In the genomic region with DNA sequence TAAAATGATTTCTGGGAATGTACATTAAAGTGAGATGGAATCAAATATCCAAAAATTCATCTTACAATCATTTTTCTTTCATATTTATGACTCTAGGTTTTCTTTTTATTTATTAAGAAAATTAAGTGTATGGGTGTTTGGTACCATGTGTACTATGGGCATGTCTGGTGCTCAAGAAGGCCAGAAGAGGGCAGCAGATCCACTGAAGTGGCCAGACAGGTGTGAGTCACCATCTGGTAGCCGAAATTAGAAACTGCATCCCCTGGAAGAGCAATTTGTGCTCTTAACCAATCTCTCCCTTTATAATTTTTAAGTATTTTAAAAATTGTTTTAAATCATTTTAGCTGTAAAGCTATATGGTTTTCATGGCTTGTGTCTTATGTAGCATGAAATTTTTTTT, we compare ENCODE assay signal across 8 mouse cellular contexts. TPM values are rescaled to one million over a fixed set of nuclear protein-coding genes. Genes with fewer than 3 reads are reported as not detected.
DNase-seq lines count a peak whose midpoint lies in the region; ATAC-seq and TF ChIP-seq lines count a peak whose summit lies in the region.
"Had no signal": no experiment of that assay in that cellular context is flagged by ENCODE, and none has a peak within 500 bp of the region (broad histone marks: within the 10 kb centered on the region; RNA-seq: fewer than 3 reads in every experiment).

No protein-coding gene starts in this region.

- no peaks in the 10 kb centered on the region for H3K79me2 ChIP-seq in MEL (ENCODE audit: control insufficient read depth, insufficient read depth, low read length, poor library complexity)

- no peak overlapping the region for H3K4me2 ChIP-seq in hindbrain, embryonic 11.5 days (replicated peaks; ENCODE audit: low read depth, low read length)
- no peak overlapping the region for H3K4me2 ChIP-seq in hindbrain, embryonic 12.5 days (replicated peaks)
- no peak overlapping the region for H3K4me2 ChIP-seq in liver, embryonic 14.5 days (ENCODE audit: low read depth)
- H3K4me2 ChIP-seq: midbrain, embryonic 12.5 days had no signal

- H3K9me3 ChIP-seq in hindbrain, embryonic 11.5 days (ENCODE audit: control insufficient read depth, low read length), result no peaks in the 10 kb centered on the region
- no peaks in the 10 kb centered on the region for H3K9me3 ChIP-seq in hindbrain, embryonic 12.5 days (replicated peaks)
- no peaks in the 10 kb centered on the region for H3K9me3 ChIP-seq in MEL (replicated peaks; ENCODE audit: insufficient read depth, low read length)
- H3K9me3 ChIP-seq in liver, embryonic 14.5 days (ENCODE audit: control insufficient read depth, low read length), result no peaks in the 10 kb centered on the region
- H3K9me3 ChIP-seq: midbrain, embryonic 12.5 days had no signal

- peak; percentile 10 to 59 (median 57); a peak in 4 of 6 replicates for TF ChIP-seq CTCF in MEL (IDR thresholded peaks at IDR 0.05 in 2 of 3, conservative IDR thresholded peaks at IDR 0.05 in 1 of 3; ENCODE audit: control insufficient read depth in 1 of 3, insufficient read depth in 1 of 3, low read depth in 2 of 3, low read length in 3 of 3, poor library complexity in 1 of 3, severe bottlenecking in 1 of 3)
- TF ChIP-seq CTCF in liver, embryonic 14.5 days (IDR thresholded peaks at IDR 0.05; ENCODE audit: low read depth), result peak; percentile 44; the same call in 1 of the 2 replicates

- no peak for ATAC-seq in hindbrain, embryonic 11.5 days (ENCODE audit: low FRiP score)
- no peak for ATAC-seq in hindbrain, embryonic 12.5 days (ENCODE audit: low FRiP score)
- ATAC-seq in liver, embryonic 14.5 days (ENCODE audit: insufficient read depth), result no peak

- no peaks in the 10 kb centered on the region for H3K27me3 ChIP-seq in hindbrain, embryonic 11.5 days (ENCODE audit: control insufficient read depth, insufficient read depth, low read length)
- no peaks in the 10 kb centered on the region for H3K27me3 ChIP-seq in hindbrain, embryonic 12.5 days
- H3K27me3 ChIP-seq in MEL (ENCODE audit: control insufficient read depth in 1 of 2, insufficient read depth in 2 of 2, low read length in 2 of 2), result no peaks in the 10 kb centered on the region
- H3K27me3 ChIP-seq in liver, embryonic 14.5 days (ENCODE audit: control insufficient read depth, insufficient read depth, low read length), result no peaks in the 10 kb centered on the region
- H3K27me3 ChIP-seq: midbrain, embryonic 12.5 days had no signal

- peak; percentile 10 for DNase-seq in hindbrain, embryonic 11.5 days (ENCODE audit: low spot score)
- peak; percentile 28 to 36 for DNase-seq in B cell, adult 2 months
- DNase-seq in MEL (ENCODE audit: low read depth, low spot score), result peak; percentile 55
- DNase-seq in embryo, embryonic 11 days, result peak; percentile 46
- DNase-seq in liver, embryonic 14.5 days (ENCODE audit: low read depth in 3 of 3, low spot score in 3 of 3), result no peak
- DNase-seq in thymus, postnatal 4 days, result peak; percentile 26

- H3K4me3 ChIP-seq in hindbrain, embryonic 11.5 days (ENCODE audit: low read depth, low read length), result no peak overlapping the region
- no peak overlapping the region for H3K4me3 ChIP-seq in hindbrain, embryonic 12.5 days
- H3K4me3 ChIP-seq in MEL (ENCODE audit: control insufficient read depth in 1 of 2, insufficient read depth in 1 of 2, low read depth in 2 of 2, low read length in 2 of 2), result no peak overlapping the region
- H3K4me3 ChIP-seq in liver, embryonic 14.5 days (ENCODE audit: insufficient read depth in 1 of 2, low read depth in 2 of 2, low read length in 2 of 2), result no peak overlapping the region
- H3K4me3 ChIP-seq: midbrain, embryonic 12.5 days had no signal

- no peak for TF ChIP-seq POLR2A in MEL (IDR thresholded peaks at IDR 0.05; ENCODE audit: control insufficient read depth in 1 of 2, insufficient read depth in 1 of 2, low read depth in 1 of 2, low read length in 2 of 2, poor library complexity in 1 of 2)

- TF ChIP-seq RAD21 in MEL (IDR thresholded peaks at IDR 0.05; ENCODE audit: low read depth, low read length), result peak; percentile 47

- H3K27ac ChIP-seq in hindbrain, embryonic 11.5 days (ENCODE audit: low read depth, low read length), result no peak overlapping the region
- no peak overlapping the region for H3K27ac ChIP-seq in hindbrain, embryonic 12.5 days
- no peak overlapping the region for H3K27ac ChIP-seq in MEL (ENCODE audit: control insufficient read depth, low read depth, low read length)
- H3K27ac ChIP-seq in liver, embryonic 14.5 days, result no peak overlapping the region
- H3K27ac ChIP-seq: midbrain, embryonic 12.5 days had no signal

- H3K4me1 ChIP-seq in hindbrain, embryonic 11.5 days (replicated peaks; ENCODE audit: control insufficient read depth, insufficient read depth, low read length), result no peaks in the 10 kb centered on the region
- H3K4me1 ChIP-seq in hindbrain, embryonic 12.5 days, result no peaks in the 10 kb centered on the region
- no peaks in the 10 kb centered on the region for H3K4me1 ChIP-seq in MEL (ENCODE audit: control insufficient read depth in 1 of 2, insufficient read depth in 2 of 2, low read length in 2 of 2)
- H3K4me1 ChIP-seq in liver, embryonic 14.5 days (replicated peaks; ENCODE audit: control insufficient read depth in 2 of 2, insufficient read depth in 2 of 2, low read length in 1 of 2), result no peaks in the 10 kb centered on the region
- H3K4me1 ChIP-seq: midbrain, embryonic 12.5 days had no signal

- H3K36me3 ChIP-seq in hindbrain, embryonic 11.5 days (ENCODE audit: control insufficient read depth, insufficient read depth, low read length), result no peaks in the 10 kb centered on the region
- H3K36me3 ChIP-seq in hindbrain, embryonic 12.5 days, result no peaks in the 10 kb centered on the region
- no peaks in the 10 kb centered on the region for H3K36me3 ChIP-seq in MEL (ENCODE audit: control insufficient read depth in 1 of 2, insufficient read depth in 2 of 2, low read length in 2 of 2)
- no peaks in the 10 kb centered on the region for H3K36me3 ChIP-seq in liver, embryonic 14.5 days (replicated peaks; ENCODE audit: control insufficient read depth, insufficient read depth, low read depth)
- H3K36me3 ChIP-seq: midbrain, embryonic 12.5 days had no signal

- no peak for TF ChIP-seq EP300 in MEL (IDR thresholded peaks at IDR 0.05; ENCODE audit: low read depth in 1 of 2, low read length in 2 of 2)
- no peak for TF ChIP-seq EP300 in liver, embryonic 14.5 days (IDR thresholded peaks at IDR 0.05; ENCODE audit: low read depth)

- H3K9ac ChIP-seq in hindbrain, embryonic 11.5 days (ENCODE audit: low read depth, low read length), result no peak overlapping the region
- H3K9ac ChIP-seq in hindbrain, embryonic 12.5 days, result no peak overlapping the region
- H3K9ac ChIP-seq in MEL (ENCODE audit: control insufficient read depth, low read depth, low read length, poor library complexity, severe bottlenecking), result no peak overlapping the region
- H3K9ac ChIP-seq in liver, embryonic 14.5 days (replicated peaks), result no peak overlapping the region
- H3K9ac ChIP-seq: midbrain, embryonic 12.5 days had no signal

- 44% methylated on average over 1 of the region's 1 CpGs for WGBS in hindbrain, embryonic 11.5 days
- 35% methylated on average over 1 of the region's 1 CpGs for WGBS in hindbrain, embryonic 12.5 days
- WGBS in liver, embryonic 14.5 days (ENCODE audit: insufficient replicate concordance), result 6% methylated on average over 1 of the region's 1 CpGs

TF ChIP-seq in MEL, 35 proteins besides CTCF, POLR2A, EP300 and RAD21:
- no peak for TF ChIP-seq MAX (IDR thresholded peaks at IDR 0.05; ENCODE audit: low read length)
- TF ChIP-seq SMC3 (IDR thresholded peaks at IDR 0.05; ENCODE audit: low read depth, low read length), result peak; percentile 49
- TF ChIP-seq ZC3H11A (IDR thresholded peaks at IDR 0.05; ENCODE audit: low read depth, low read length), result peak; percentile 18; the same call in 1 of the 2 replicates

RNA-seq across cellular contexts. Expression of a gene that starts 54.7 kb away (rescaled TPM):
- 21.2 and 22.2 TPM in 2 replicates for polyA plus RNA-seq in hindbrain, embryonic 11.5 days (2014; fragmentation: Nextera tagmentation; extraction: Ambion mirVana)
- 24.4 and 27.5 TPM in 2 replicates for polyA plus RNA-seq in hindbrain, embryonic 12.5 days (2016; fragmentation: Nextera tagmentation; extraction: Ambion mirVana)
- total RNA-seq in MEL (2012; rRNA removed), result 4.3 and 4.4 TPM in 2 replicates
- 1 to 10 TPM in 1 of 2 experiments, not detected in 1; 6.7 TPM for polyA plus RNA-seq in MEL (2012; ENCODE audit: insufficient read depth in 1 of 2, insufficient read length in 2 of 2, low read depth in 1 of 2, low replicate concordance in 2 of 2, missing spikeins in 1 of 2)
- polyA plus RNA-seq in liver, embryonic 14.5 days (2012; rRNA removed), result 0.67 and 0.99 TPM in 2 replicates
- polyA plus RNA-seq in liver, embryonic 14.5 days (2014; fragmentation: Nextera tagmentation; extraction: Ambion mirVana), result 1.3 TPM in 2 replicates

Comparison
In these comparisons a context has a peak if more than half of its experiments do, and no peak if none do; other contexts are left out.
1. DNase-seq: peak in hindbrain, embryonic 11.5 days (single experiment), B cell, adult 2 months (2 of 2), MEL (single experiment), embryo, embryonic 11 days (single experiment) and thymus, postnatal 4 days (single experiment); none in liver, embryonic 14.5 days (0 of 3).